Mouse (Mus musculus) cerebellum, postnatal 36 days (tissue): Measurements from ENCODE around the gene Dner.
A peak's percentile ranks its signal among the peaks of the same experiment; 100 is the strongest.
"Not testable (repeated sequence)": the region's sequence is repeated elsewhere in the genome, so short reads cannot be mapped to it uniquely, and the experiment has no call there.

Source experiments
- DNase-seq, 2 experiments: peaks; one replicate each; pipeline ENCODE4 v3.0.0; 2021 to 2022; ENCODE audit warnings: mixed read lengths in 2 of 2

Gene Dner

DNA sequence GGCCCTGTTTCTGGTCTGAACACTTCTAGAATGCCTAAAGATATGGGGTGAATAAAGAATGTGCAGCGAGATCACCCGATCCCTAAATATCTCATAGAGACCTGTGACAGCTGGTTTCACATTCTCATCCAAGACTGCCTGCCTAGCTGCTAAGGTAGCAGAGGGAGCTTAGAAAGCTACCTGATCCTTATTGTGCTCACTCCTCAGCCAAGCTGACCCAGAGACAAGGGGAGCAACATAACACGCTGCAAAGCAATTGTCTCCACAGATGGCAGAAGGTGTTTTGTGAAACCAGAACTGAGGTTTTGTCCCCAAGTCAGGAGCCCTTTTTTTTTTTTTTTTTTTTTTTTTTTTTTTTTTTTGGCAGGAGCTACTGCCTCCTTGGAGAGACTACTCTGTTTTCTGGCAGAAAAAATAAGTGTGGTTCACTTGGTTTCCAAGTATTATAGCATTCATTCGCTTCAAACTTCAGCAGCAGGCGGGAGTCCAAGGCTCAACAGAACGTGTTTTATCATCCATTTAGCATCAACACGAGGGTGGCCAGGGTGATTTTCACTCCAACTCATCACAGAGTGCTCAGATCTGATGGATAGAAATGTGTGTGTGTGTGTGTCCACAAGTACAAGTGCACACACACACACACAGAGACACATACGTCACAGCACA is 309.4 kb downstream of the Dner start:
- no peak for DNase-seq

DNA sequence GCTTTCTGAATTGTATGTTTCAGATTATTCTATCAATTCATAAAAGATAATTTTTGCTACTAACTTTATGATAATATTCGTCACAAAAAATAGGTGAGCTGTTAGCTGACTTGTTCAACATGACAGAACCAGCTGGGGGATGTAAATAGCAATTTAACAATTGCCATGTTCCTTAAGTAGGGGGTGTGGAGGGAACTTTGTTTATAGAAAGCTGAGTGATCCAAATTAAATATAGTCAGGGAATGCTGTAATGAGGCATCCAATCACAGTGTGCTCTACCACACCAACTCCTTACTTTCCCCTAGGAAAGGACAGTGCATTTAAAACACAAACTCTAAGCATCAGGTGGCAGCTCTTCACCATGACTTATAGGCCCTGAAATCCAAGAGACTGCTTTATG is 313.3 kb downstream of the Dner start:
- DNase-seq: no peak

GRCm38 (mm10) chr1:84382064-84382463 is 314.0 kb downstream of the Dner start:
- no peak for DNase-seq

- DNase-seq: no peak
Measured at GRCm38 (mm10) chr1:84380895-84381294, 315.1 kb downstream of the Dner start.

DNA sequence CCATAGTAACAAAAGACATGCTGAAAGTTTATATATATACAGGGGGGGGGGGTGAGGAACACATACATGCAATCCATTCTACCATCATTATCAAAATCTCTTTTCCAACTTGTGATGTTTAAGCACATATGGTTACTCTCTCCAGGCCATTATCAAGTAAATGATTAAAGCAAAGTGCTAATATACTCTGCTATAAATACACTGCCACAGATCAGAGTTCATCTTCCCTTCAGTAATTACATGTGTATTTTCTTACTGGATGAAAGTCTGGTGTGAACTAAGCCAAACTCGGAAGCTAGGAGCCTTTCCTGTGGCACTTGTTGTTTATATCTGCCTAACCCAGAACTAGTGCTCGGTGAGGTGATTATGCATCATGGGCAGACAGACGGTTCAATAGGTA is 328.3 kb downstream of the Dner start:
- no peak for DNase-seq

DNA sequence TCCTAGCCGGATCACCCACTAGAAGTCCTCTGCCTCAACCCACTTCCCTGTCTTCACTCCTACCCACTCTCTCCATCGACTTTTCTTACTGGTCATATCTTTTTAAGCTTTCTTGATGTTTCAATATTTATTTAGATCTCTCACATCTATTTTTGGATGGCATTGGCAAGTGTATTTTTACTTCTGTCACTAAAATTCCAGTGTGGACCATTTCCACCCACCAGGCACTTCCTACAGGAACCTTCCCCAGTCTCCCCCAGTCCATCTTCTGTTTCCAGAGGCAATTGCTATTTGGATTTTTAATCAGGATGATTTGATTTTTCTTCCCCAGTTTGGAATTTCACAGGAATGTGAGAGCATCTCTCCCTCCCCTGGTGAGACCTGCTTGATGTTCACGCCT is 329.5 kb downstream of the Dner start:
- DNase-seq: no peak

GRCm38 (mm10) chr1:84363967-84364366 is 332.1 kb downstream of the Dner start, which contains the start of gene Pid1:
Gene Pid1, minus strand, starts transcription at chr1:84364180.
- no peak for DNase-seq

GRCm38 (mm10) chr1:84362709-84363617 is 333.1 kb downstream of the Dner start:
- no peak for DNase-seq

DNA sequence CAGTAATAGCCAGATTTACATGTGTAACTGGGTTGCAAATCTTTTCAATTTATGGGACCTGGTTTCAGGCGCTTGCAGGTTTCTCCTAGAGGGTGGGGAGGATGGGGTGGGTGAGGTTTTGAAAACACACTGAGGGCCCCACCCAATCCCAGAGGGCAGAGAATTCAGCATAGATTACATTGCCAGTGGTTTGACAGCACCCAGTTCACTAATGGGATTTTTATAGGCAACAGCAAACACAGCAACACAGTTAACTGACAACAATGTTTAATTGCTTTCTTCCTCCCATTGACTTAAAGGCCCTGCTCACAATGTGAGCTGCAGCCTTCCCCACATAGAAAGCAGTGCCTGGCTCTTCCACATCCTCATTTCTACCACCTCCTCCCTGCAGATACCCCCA is 333.8 kb downstream of the Dner start:
- DNase-seq: no peak

DNA sequence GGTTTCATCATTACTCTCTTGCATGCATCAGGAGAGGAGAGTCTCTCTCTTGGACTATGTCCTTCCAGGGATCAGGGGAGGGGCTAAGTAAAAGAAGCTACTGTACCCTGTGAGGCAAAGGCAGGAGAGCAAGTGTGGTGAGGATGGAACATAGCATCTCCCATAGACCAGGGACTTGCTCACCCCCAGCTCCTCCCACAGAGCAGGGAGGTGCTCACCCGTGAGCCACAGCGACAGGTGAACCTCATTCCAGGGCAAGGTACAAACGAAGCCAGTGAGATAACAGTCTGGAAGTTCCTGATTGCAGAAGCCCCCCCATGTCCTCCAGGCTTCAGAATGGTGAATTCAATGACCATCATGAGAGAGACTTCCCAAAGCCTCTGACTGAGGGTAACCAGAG is 334.6 kb downstream of the Dner start:
- no peak for DNase-seq

DNA sequence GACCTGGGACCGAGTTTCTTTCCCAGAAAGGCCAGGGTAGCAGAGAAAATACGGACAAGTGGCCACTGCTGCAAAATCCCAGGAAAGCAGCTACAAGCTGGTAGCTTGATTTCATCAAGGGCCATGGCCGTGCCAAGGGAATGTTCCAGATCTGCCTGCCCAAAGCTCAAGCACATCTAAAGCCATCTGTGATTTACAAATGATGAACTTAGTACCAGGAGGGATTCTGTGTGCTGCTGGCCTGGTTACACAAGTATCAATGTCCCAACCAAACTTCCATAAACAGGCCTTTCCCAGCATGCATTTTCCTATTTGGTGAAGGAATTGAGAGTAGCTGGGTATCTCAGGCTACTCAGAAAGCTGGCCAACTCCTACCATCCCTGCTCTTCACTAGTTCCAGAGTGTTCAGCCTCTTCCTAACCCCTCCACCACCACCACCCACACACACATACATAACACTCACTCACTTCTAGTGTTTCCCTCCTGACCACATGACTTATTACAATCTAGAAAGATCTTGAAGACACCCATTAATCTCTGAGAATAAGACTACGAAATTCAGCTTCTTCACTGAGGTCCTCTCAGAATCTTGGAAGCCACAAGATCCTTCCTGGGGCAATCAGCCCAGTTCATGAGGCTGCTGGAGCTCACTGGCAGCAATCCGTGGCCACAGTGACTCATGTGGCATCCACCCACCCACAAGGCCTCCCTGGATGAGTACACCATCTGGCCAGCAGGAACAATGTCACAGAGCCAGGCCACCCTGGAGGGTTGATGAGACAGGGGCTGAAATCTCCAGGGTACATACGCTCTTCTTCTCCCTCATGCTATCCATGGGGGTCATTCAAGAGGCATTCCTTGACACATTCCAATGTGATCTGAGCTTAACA is 336.2 kb downstream of the Dner start:
- peak; percentile 49 to 54 for DNase-seq

DNA sequence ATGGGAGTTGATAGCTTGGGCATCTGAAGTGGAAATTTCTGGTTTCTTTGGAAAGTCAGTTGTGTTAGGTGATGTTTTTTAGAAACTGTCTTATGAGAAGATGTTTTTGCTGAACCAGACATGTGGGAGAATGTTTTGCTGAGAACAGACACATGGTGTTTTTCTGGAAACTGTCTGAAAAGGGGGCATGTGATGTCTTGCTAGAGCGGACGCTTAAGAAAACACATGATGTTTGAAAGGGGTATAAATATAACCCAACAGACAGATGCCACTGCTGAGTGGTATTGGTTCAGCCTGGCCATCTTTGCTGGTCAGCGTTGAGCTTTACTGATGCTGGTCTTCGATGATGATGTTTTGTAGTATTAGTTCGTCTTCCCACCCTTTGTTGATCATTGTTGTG is 338.8 kb downstream of the Dner start:
- DNase-seq: no peak

GRCm38 (mm10) chr1:84350262-84350661 is 345.8 kb downstream of the Dner start:
- DNase-seq: no peak

GRCm38 (mm10) chr1:84347796-84348476 is 348.1 kb downstream of the Dner start:
- no peak for DNase-seq

DNA sequence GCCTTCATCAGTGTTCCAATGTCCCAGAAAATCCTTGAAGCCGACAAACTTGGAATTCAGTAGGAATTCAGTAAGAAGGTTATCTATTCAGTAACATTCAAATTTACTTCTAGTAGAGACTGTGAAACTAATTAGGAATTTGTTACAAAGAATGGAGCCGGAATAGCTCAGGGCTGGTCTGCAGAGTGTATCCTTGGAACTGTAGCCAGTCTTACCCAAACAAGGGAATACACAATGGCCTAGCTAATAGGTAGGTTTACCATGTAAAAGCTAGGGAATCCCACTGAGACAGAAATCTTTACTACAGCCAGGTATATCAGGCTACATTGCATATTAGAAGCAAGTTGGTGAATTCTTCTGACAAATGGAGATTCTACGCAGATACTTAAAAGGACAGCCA is 363.2 kb downstream of the Dner start:
- not testable (repeated sequence) for DNase-seq

DNA sequence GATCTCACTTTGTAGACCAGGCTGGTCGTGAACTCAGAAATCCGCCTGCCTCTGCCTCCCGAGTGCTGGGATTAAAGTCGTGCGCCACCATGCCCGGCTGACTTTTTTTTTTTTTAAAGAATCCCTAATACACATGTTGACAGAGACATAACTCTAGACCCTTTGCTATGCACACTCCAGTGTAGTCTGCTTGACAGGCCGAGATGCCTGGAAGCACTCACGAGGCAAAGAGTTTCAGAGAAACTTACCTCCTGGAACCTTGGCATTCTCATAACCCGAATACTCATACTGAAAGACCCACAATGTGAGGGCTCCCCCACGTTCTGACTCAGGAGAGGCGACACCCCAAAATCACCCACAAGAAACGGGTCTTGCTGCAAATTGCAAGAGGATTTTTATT is 364.2 kb downstream of the Dner start:
- DNase-seq: not testable (repeated sequence)

- DNase-seq: no peak
Measured at GRCm38 (mm10) chr1:84325309-84325708, 370.7 kb downstream of the Dner start.

- DNase-seq: peak in 1 of 2 experiments; percentile 5
Measured at GRCm38 (mm10) chr1:84321327-84321726, 374.7 kb downstream of the Dner start.
